Mouse (Mus musculus): ENCODE measurements around the gene Tmem47. TPM values are rescaled to one million over a fixed set of nuclear protein-coding genes. Genes with fewer than 3 reads are reported as not detected.

The Tmem47 gene
- polyA plus RNA-seq, 1 experiment, result 18.4 TPM

DNA sequence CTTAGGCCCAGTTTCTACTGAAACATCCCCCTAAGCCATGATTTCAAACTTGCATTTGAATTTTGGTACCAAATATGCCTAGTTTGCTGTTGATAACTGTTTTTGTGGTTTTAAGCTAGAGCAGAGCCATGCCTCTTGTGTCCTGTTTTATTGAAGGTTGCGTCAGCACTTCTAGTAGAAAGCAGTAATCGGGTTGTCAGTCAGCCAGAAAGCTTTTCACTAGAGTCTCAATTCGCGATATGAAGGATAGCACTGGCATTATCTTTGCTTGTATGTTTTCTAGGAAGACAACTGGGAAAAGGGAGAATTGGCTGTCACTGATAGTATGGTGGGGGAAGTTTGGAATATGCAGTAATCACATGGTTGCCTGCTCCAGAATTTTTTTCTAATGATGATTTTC lies 3.3 kb downstream of the Tmem47 start:
- H3K79me2 ChIP-seq (ENCODE audit: control insufficient read depth, insufficient read depth), result peaks cover 79% of the 10 kb centered on the region
- peak overlapping the region; percentile 65 for H3K4me2 ChIP-seq (ENCODE audit: low read depth)
- H3K4me3 ChIP-seq, result peak overlapping the region; percentile 79
- TF ChIP-seq CEBPB (IDR thresholded peaks at IDR 0.05; ENCODE audit: insufficient read depth, poor library complexity, severe bottlenecking) (peak; percentile 66), POLR2A (IDR thresholded peaks at IDR 0.05; ENCODE audit: insufficient read length, low read depth) (no peak)
- H3K36me3 ChIP-seq (ENCODE audit: control insufficient read depth, insufficient read depth), result no peaks in the 10 kb centered on the region
- no peaks in the 10 kb centered on the region for H3K27me3 ChIP-seq (ENCODE audit: control insufficient read depth, insufficient read depth, insufficient read length)
- H3ac ChIP-seq (ENCODE audit: control insufficient read depth, insufficient read length), result no peak overlapping the region

DNA sequence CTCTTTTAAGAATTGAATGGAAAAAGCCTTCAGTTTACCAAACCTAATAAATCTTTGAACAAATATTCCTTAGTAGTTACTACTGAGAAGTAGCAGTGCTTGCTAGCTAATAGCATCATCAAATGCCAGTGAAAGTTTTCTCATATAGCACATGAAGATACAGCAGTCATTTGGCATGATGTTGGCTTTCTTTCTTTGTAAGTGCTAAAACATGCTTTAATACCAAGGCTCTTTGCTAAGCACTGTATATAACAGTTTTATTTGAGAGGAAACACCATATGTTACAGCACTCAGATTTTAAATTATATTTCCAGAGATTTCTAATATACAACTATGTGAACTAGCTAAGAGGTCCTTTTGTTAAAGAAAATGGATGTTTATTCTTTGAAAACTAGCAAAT lies 8.0 kb downstream of the Tmem47 start:
- Histone ChIP-seq H3K4me3 (no peak overlapping the region), H3K36me3 (ENCODE audit: control insufficient read depth, insufficient read depth) (peaks cover 3% of the 10 kb centered on the region), H3K79me2 (ENCODE audit: control insufficient read depth, insufficient read depth) (peaks cover 97% of the 10 kb centered on the region), H3ac (ENCODE audit: control insufficient read depth, insufficient read length) (no peak overlapping the region), H3K4me2 (ENCODE audit: low read depth) (no peak overlapping the region), H3K27me3 (ENCODE audit: control insufficient read depth, insufficient read depth, insufficient read length) (no peaks in the 10 kb centered on the region)
- TF ChIP-seq USF1 (IDR thresholded peaks at IDR 0.05; ENCODE audit: low read depth) (no peak), POLR2A (IDR thresholded peaks at IDR 0.05; ENCODE audit: insufficient read length, low read depth) (no peak), SRF (IDR thresholded peaks at IDR 0.05; ENCODE audit: control insufficient read depth, insufficient read length, low read depth) (no peak), MAX (IDR thresholded peaks at IDR 0.05; ENCODE audit: low read depth) (no peak), E2F4 (IDR thresholded peaks at IDR 0.05; ENCODE audit: insufficient read depth) (no peak), TCF12 (IDR thresholded peaks at IDR 0.05; ENCODE audit: insufficient read depth, poor library complexity, severe bottlenecking) (no peak), MYOD1 (IDR thresholded peaks at IDR 0.05; ENCODE audit: control insufficient read depth in 1 of 3, insufficient read length in 2 of 3, low read depth in 2 of 3) (no peak), TCF3 (IDR thresholded peaks at IDR 0.05; ENCODE audit: insufficient read length, low read depth) (no peak), CEBPB (IDR thresholded peaks at IDR 0.05; ENCODE audit: insufficient read depth, poor library complexity, severe bottlenecking) (no peak), MYOG (IDR thresholded peaks at IDR 0.05; ENCODE audit: control insufficient read depth in 1 of 3, insufficient read depth in 1 of 3, insufficient read length in 2 of 3, low read depth in 2 of 3) (no peak), POLR2AphosphoS2 (IDR thresholded peaks at IDR 0.05; ENCODE audit: insufficient read length, low read depth) (no peak), REST (IDR thresholded peaks at IDR 0.05; ENCODE audit: insufficient read depth, insufficient read length) (no peak)

DNA sequence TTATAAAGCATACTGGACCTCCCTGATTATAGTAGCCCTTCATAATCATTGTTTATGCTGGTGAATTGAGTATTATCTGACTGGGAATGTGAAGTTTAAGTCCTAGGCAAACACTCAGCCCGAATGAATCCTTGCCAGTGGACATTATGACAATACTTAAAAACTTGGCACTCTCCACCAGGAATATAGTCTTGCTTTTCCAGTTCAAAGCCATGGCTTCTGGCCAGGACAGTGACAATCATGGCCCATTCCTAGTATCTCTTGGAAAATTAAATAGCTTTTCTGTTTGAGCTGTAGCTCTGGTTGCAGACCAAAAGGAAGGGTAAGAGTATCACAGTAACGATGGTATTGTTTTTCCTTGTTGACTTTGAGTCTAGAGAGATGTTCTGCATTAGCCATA lies 10.5 kb downstream of the Tmem47 start:
- H3K36me3 ChIP-seq (ENCODE audit: control insufficient read depth, insufficient read depth), result peaks cover 3% of the 10 kb centered on the region
- H3K79me2 ChIP-seq (ENCODE audit: control insufficient read depth, insufficient read depth), result peaks cover 86% of the 10 kb centered on the region
- H3ac ChIP-seq (ENCODE audit: control insufficient read depth, insufficient read length), result no peak overlapping the region
- TF ChIP-seq POLR2AphosphoS2 (IDR thresholded peaks at IDR 0.05; ENCODE audit: insufficient read length, low read depth) (no peak), USF1 (IDR thresholded peaks at IDR 0.05; ENCODE audit: low read depth) (no peak), MYOG (IDR thresholded peaks at IDR 0.05; ENCODE audit: control insufficient read depth in 1 of 3, insufficient read depth in 1 of 3, insufficient read length in 2 of 3, low read depth in 2 of 3) (no peak), MYOD1 (IDR thresholded peaks at IDR 0.05; ENCODE audit: control insufficient read depth in 1 of 3, insufficient read length in 2 of 3, low read depth in 2 of 3) (no peak), REST (IDR thresholded peaks at IDR 0.05; ENCODE audit: insufficient read depth, insufficient read length) (no peak), TCF3 (IDR thresholded peaks at IDR 0.05; ENCODE audit: insufficient read length, low read depth) (no peak), MAX (IDR thresholded peaks at IDR 0.05; ENCODE audit: low read depth) (no peak), POLR2A (IDR thresholded peaks at IDR 0.05; ENCODE audit: insufficient read length, low read depth) (no peak), SRF (IDR thresholded peaks at IDR 0.05; ENCODE audit: control insufficient read depth, insufficient read length, low read depth) (no peak), CEBPB (IDR thresholded peaks at IDR 0.05; ENCODE audit: insufficient read depth, poor library complexity, severe bottlenecking) (no peak), TCF12 (IDR thresholded peaks at IDR 0.05; ENCODE audit: insufficient read depth, poor library complexity, severe bottlenecking) (no peak), E2F4 (IDR thresholded peaks at IDR 0.05; ENCODE audit: insufficient read depth) (no peak)
- H3K4me3 ChIP-seq, result no peak overlapping the region
- no peaks in the 10 kb centered on the region for H3K27me3 ChIP-seq (ENCODE audit: control insufficient read depth, insufficient read depth, insufficient read length)
- peak overlapping the region; percentile 6 for H3K4me2 ChIP-seq (ENCODE audit: low read depth)

DNA sequence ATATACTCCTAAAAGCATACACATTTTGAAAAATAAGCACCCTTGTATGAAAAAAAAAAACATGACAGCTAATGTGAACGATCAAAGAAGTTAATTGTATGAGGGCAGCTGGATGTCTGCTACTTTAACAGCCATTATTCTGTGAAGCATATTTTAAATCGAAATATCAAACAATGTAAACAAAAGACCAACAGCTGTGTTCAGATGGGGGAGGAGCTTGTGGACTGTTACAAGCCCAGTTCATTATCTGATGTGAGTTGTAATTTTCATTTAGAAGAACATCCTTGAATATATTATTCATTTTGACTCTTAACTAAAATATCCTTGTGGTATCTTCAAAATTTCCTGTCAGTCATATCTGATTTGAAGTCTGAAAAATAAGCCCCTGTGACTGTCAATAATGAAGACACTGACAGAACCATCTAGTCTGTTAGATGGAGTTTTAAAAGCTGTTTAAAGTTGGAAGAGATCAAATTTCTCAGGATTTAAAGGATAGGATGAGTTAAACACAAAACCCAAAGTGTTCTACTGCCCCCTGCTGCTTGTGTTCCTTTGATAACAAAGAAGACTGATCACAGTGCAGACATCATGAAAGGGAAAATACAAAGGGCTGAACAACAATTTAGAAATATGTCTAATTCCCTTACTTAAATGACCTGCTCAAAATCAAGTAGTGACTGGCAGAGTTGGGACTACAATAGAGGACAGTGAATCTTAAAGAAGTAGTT lies 14.7 kb downstream of the Tmem47 start:
- TF ChIP-seq MYOG (IDR thresholded peaks at IDR 0.05; ENCODE audit: control insufficient read depth in 1 of 3, insufficient read depth in 1 of 3, insufficient read length in 2 of 3, low read depth in 2 of 3) (no peak), E2F4 (IDR thresholded peaks at IDR 0.05; ENCODE audit: insufficient read depth) (no peak), REST (IDR thresholded peaks at IDR 0.05; ENCODE audit: insufficient read depth, insufficient read length) (no peak), POLR2A (IDR thresholded peaks at IDR 0.05; ENCODE audit: insufficient read length, low read depth) (no peak), TCF3 (IDR thresholded peaks at IDR 0.05; ENCODE audit: insufficient read length, low read depth) (no peak), MYOD1 (IDR thresholded peaks at IDR 0.05; ENCODE audit: control insufficient read depth in 1 of 3, insufficient read length in 2 of 3, low read depth in 2 of 3) (no peak), TCF12 (IDR thresholded peaks at IDR 0.05; ENCODE audit: insufficient read depth, poor library complexity, severe bottlenecking) (no peak), USF1 (IDR thresholded peaks at IDR 0.05; ENCODE audit: low read depth) (no peak), SRF (IDR thresholded peaks at IDR 0.05; ENCODE audit: control insufficient read depth, insufficient read length, low read depth) (no peak), POLR2AphosphoS2 (IDR thresholded peaks at IDR 0.05; ENCODE audit: insufficient read length, low read depth) (no peak), CEBPB (IDR thresholded peaks at IDR 0.05; ENCODE audit: insufficient read depth, poor library complexity, severe bottlenecking) (no peak), MAX (IDR thresholded peaks at IDR 0.05; ENCODE audit: low read depth) (no peak)
- H3K27me3 ChIP-seq (ENCODE audit: control insufficient read depth, insufficient read depth, insufficient read length), result no peaks in the 10 kb centered on the region

More for the DNA sequence above, 14.7 kb downstream of the Tmem47 start:
- H3ac ChIP-seq (ENCODE audit: control insufficient read depth, insufficient read length), result no peak overlapping the region
- no peaks in the 10 kb centered on the region for H3K36me3 ChIP-seq (ENCODE audit: control insufficient read depth, insufficient read depth)
- no peak overlapping the region for H3K4me2 ChIP-seq (ENCODE audit: low read depth)
- peaks cover 61% of the 10 kb centered on the region for H3K79me2 ChIP-seq (ENCODE audit: control insufficient read depth, insufficient read depth)
- no peak overlapping the region for H3K4me3 ChIP-seq

Measured in myocyte (in vitro differentiated cells).